Mouse (Mus musculus): ENCODE results near the gene Tom1l2. TPM values are rescaled to one million over a fixed set of nuclear protein-coding genes. Genes with fewer than 3 reads are reported as not detected.

Gene Tom1l2
- polyA plus RNA-seq, 1 experiment from 2014 or later: 3.6 TPM

DNA sequence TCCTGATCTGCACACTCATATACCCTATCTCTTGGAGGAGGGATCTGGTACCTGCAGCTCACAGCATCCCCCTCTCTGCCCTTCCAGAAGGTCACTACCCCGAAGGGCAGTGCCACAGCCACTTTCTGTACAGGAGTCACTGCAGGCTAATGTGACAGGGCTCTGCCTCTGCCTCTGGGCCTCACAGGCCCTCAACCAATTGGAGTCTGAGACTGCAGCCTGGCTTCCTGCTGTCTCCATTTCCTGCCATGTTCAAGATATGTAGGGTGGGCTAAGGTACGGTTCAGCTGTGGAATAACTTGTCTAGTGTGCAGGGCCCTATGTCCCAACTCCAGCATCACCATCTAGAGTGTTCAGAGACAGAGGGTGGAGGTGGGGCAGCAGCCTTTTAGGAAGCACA is 95.0 kb downstream of the Tom1l2 start:
- TF ChIP-seq EP300 (IDR thresholded peaks at IDR 0.05; ENCODE audit: low read depth) (no peak), CTCF (IDR thresholded peaks at IDR 0.05; ENCODE audit: low read depth) (no peak)
- DNase-seq: no peak
- Histone ChIP-seq H3K27ac (ENCODE audit: low read depth) (no peak overlapping the region), H3K9ac (replicated peaks) (no peak overlapping the region), H3K36me3 (replicated peaks; ENCODE audit: insufficient read depth, low read length) (peaks cover 18% of the 10 kb centered on the region), H3K4me3 (ENCODE audit: low read depth, low read length) (no peak overlapping the region), H3K27me3 (ENCODE audit: insufficient read depth, low read length) (no peaks in the 10 kb centered on the region), H3K4me2 (ENCODE audit: low read depth, low read length) (no peak overlapping the region), H3K4me1 (ENCODE audit: insufficient read depth) (no peaks in the 10 kb centered on the region), H3K9me3 (ENCODE audit: low read length) (no peaks in the 10 kb centered on the region)
- ATAC-seq: no peak
- 57% methylated on average over 2 of the region's 2 CpGs for WGBS (ENCODE audit: insufficient replicate concordance)

DNA sequence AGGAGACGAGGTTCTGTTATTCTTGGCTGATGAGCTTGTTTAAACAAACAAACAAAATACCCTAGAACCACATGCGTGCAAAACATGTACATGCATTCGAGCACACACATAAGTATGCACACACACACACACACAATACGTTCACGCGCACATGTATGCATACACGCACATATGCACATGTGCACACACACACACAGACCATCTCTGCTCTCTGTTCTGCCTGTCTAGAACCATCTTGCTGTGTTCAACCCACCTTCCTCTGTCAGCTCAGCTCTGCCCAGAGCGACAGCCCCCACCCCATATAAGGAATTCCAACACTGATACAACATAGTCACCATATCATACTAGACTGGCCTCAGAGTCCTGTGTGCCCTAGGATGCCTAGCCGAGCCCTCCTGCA is 96.0 kb downstream of the Tom1l2 start:
- H3K36me3 ChIP-seq (replicated peaks; ENCODE audit: insufficient read depth, low read length): peaks cover 21% of the 10 kb centered on the region
- no peak overlapping the region for H3K4me3 ChIP-seq (ENCODE audit: low read depth, low read length)
- TF ChIP-seq EP300 (IDR thresholded peaks at IDR 0.05; ENCODE audit: low read depth): no peak
- no peak for TF ChIP-seq CTCF (IDR thresholded peaks at IDR 0.05; ENCODE audit: low read depth)
- no peaks in the 10 kb centered on the region for H3K9me3 ChIP-seq (ENCODE audit: low read length)
- no peak overlapping the region for H3K9ac ChIP-seq (replicated peaks)
- WGBS (ENCODE audit: insufficient replicate concordance): 84% methylated on average over 9 of the region's 9 CpGs
- no peak overlapping the region for H3K4me2 ChIP-seq (ENCODE audit: low read depth, low read length)
- no peak for DNase-seq
- no peaks in the 10 kb centered on the region for H3K4me1 ChIP-seq (ENCODE audit: insufficient read depth)
- ATAC-seq: no peak
- H3K27ac ChIP-seq (ENCODE audit: low read depth): no peak overlapping the region
- no peaks in the 10 kb centered on the region for H3K27me3 ChIP-seq (ENCODE audit: insufficient read depth, low read length)

DNA sequence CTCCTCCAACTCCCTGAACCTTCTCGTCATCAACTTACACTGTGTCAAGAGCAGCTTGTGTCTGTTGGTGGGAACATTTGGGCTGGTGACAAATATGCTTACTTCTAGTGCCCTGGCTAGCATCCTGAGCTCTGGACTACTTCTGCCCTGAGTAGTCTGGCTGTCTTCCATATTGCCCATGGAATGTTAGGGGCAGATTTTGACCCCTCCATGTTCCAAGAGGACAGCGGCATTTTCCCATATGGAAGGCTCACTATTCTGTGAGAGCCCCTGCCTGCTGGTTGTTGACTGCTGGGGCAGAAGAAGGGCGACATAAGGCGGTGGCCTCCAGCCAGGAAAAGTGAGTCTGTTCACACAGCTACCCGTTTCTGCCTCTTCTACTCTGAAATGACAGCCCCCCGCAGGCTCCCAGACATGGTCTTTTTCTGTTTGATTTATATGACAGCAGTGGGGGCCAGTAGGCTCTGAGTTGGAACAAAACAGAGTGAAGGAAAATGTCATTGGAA is 96.5 kb downstream of the Tom1l2 start:
- Histone ChIP-seq H3K4me1 (ENCODE audit: insufficient read depth) (no peaks in the 10 kb centered on the region), H3K4me2 (ENCODE audit: low read depth, low read length) (no peak overlapping the region), H3K9me3 (ENCODE audit: low read length) (no peaks in the 10 kb centered on the region), H3K9ac (replicated peaks) (no peak overlapping the region), H3K36me3 (replicated peaks; ENCODE audit: insufficient read depth, low read length) (peaks cover 21% of the 10 kb centered on the region), H3K27me3 (ENCODE audit: insufficient read depth, low read length) (no peaks in the 10 kb centered on the region), H3K4me3 (ENCODE audit: low read depth, low read length) (no peak overlapping the region), H3K27ac (ENCODE audit: low read depth) (no peak overlapping the region)
- WGBS (ENCODE audit: insufficient replicate concordance): 77% methylated on average over 6 of the region's 6 CpGs
- DNase-seq: no peak
- TF ChIP-seq EP300 (IDR thresholded peaks at IDR 0.05; ENCODE audit: low read depth) (no peak), CTCF (IDR thresholded peaks at IDR 0.05; ENCODE audit: low read depth) (no peak)
- no peak for ATAC-seq

DNA sequence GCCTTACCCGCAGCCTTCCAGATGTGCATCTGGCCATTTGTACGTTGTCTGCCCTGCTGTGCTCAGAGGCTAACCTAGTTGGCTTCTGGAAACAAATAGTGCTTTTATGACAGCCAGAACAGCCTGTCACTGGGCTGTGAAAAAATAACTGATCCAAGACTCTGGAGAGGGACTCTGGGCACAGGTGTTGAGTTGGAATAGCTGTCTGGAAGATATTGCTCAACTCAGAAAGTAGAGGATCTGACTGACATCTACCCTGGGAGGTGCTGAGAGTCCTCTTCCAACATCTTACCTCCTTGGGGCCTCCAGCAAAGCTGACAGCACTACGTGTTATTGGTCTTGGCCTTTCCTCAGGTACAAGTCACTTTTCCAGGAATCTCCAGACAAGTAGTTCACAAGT is 97.1 kb downstream of the Tom1l2 start:
- WGBS (ENCODE audit: insufficient replicate concordance): 92% methylated on average over 3 of the region's 3 CpGs
- Histone ChIP-seq H3K27me3 (ENCODE audit: insufficient read depth, low read length) (no peaks in the 10 kb centered on the region), H3K27ac (ENCODE audit: low read depth) (no peak overlapping the region), H3K9ac (replicated peaks) (no peak overlapping the region), H3K4me3 (ENCODE audit: low read depth, low read length) (no peak overlapping the region), H3K4me1 (ENCODE audit: insufficient read depth) (no peaks in the 10 kb centered on the region), H3K9me3 (ENCODE audit: low read length) (no peaks in the 10 kb centered on the region), H3K4me2 (ENCODE audit: low read depth, low read length) (no peak overlapping the region), H3K36me3 (replicated peaks; ENCODE audit: insufficient read depth, low read length) (peaks cover 21% of the 10 kb centered on the region)
- ATAC-seq (no peak), DNase-seq (no peak)
- TF ChIP-seq CTCF (IDR thresholded peaks at IDR 0.05; ENCODE audit: low read depth) (no peak), EP300 (IDR thresholded peaks at IDR 0.05; ENCODE audit: low read depth) (no peak)

DNA sequence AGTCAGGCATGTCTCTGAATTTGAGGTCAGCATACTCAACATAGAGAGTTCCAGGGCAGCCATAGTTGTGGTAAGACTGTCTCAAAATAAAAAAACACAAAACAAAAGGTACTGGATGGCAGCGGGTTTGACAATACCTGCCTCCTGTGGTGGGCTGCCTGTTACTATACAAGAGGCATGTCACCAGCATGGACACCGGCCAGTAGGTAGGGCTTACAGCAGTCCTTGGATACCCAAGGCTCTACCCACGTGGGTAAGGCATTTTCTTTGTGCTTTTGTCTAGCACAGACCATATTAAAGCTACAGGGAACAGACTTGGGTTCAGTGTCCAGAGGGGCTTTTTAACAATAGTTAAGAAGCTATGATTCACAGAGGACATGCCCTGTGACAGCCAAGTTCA is 97.5 kb downstream of the Tom1l2 start:
- H3K36me3 ChIP-seq (replicated peaks; ENCODE audit: insufficient read depth, low read length): peaks cover 23% of the 10 kb centered on the region
- H3K4me1 ChIP-seq (ENCODE audit: insufficient read depth): no peaks in the 10 kb centered on the region
- no peak overlapping the region for H3K4me3 ChIP-seq (ENCODE audit: low read depth, low read length)
- no peaks in the 10 kb centered on the region for H3K27me3 ChIP-seq (ENCODE audit: insufficient read depth, low read length)
- ATAC-seq (no peak), DNase-seq (no peak)
- no peaks in the 10 kb centered on the region for H3K9me3 ChIP-seq (ENCODE audit: low read length)
- 82% methylated on average over 3 of the region's 3 CpGs for WGBS (ENCODE audit: insufficient replicate concordance)
- no peak overlapping the region for H3K9ac ChIP-seq (replicated peaks)
- no peak overlapping the region for H3K4me2 ChIP-seq (ENCODE audit: low read depth, low read length)
- TF ChIP-seq EP300 (IDR thresholded peaks at IDR 0.05; ENCODE audit: low read depth) (no peak), CTCF (IDR thresholded peaks at IDR 0.05; ENCODE audit: low read depth) (no peak)
- H3K27ac ChIP-seq (ENCODE audit: low read depth): no peak overlapping the region

DNA sequence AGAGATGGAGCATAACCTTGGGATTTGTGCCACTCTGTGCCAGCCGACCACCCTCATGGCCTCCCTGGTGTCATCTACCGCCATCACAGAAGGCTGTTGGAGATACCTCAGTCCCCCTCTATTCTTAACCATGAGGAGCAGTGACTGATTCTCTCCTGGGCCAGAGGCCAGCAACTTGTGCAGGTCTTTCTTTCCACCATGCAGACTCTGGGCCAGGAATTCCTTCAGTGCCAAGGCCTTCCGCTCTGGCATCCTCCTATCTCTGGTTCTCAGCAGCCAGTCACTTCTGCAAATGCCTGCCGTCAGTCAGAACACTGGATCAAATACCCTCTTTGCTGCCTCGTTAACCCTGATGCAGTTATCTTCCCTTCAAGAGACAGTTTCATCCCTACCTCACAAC is 98.4 kb downstream of the Tom1l2 start:
- 79% methylated on average over 5 of the region's 5 CpGs for WGBS (ENCODE audit: insufficient replicate concordance)
- no peak overlapping the region for H3K4me2 ChIP-seq (ENCODE audit: low read depth, low read length)
- ATAC-seq (no peak), DNase-seq (no peak)
- no peaks in the 10 kb centered on the region for H3K4me1 ChIP-seq (ENCODE audit: insufficient read depth)
- no peak overlapping the region for H3K9ac ChIP-seq (replicated peaks)
- no peaks in the 10 kb centered on the region for H3K27me3 ChIP-seq (ENCODE audit: insufficient read depth, low read length)
- no peak overlapping the region for H3K4me3 ChIP-seq (ENCODE audit: low read depth, low read length)
- H3K9me3 ChIP-seq (ENCODE audit: low read length): no peaks in the 10 kb centered on the region
- H3K27ac ChIP-seq (ENCODE audit: low read depth): no peak overlapping the region
- peaks cover 24% of the 10 kb centered on the region for H3K36me3 ChIP-seq (replicated peaks; ENCODE audit: insufficient read depth, low read length)
- TF ChIP-seq CTCF (IDR thresholded peaks at IDR 0.05; ENCODE audit: low read depth): no peak
- no peak for TF ChIP-seq EP300 (IDR thresholded peaks at IDR 0.05; ENCODE audit: low read depth)

DNA sequence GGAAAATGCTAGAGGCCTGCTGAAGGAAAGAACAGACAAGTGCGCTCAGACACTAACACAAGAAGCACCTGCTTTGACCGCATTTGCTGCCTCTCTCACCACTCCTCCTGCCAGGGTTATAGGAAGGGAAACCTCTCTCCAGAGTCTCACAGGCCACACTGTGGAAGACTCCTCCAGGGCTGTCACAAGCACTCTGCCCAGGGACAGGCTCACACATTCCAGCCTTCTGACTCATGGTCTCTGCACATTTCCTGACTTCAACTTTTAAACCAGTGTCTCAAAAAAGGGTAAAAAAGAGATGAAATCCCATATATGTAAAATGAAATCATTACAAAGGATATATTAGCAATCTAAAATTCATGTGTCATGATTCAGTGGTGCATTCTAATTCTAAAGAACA is 99.2 kb downstream of the Tom1l2 start:
- WGBS (ENCODE audit: insufficient replicate concordance): 80% methylated on average over 2 of the region's 2 CpGs
- H3K4me2 ChIP-seq (ENCODE audit: low read depth, low read length): no peak overlapping the region
- H3K36me3 ChIP-seq (replicated peaks; ENCODE audit: insufficient read depth, low read length): peaks cover 22% of the 10 kb centered on the region
- no peak overlapping the region for H3K4me3 ChIP-seq (ENCODE audit: low read depth, low read length)
- H3K27me3 ChIP-seq (ENCODE audit: insufficient read depth, low read length): no peaks in the 10 kb centered on the region
- no peak overlapping the region for H3K27ac ChIP-seq (ENCODE audit: low read depth)
- H3K9me3 ChIP-seq (ENCODE audit: low read length): no peaks in the 10 kb centered on the region
- DNase-seq (no peak), ATAC-seq (no peak)
- H3K4me1 ChIP-seq (ENCODE audit: insufficient read depth): no peaks in the 10 kb centered on the region
- H3K9ac ChIP-seq (replicated peaks): no peak overlapping the region
- TF ChIP-seq CTCF (IDR thresholded peaks at IDR 0.05; ENCODE audit: low read depth) (no peak), EP300 (IDR thresholded peaks at IDR 0.05; ENCODE audit: low read depth) (no peak)
